Mouse (Mus musculus): ENCODE data around the gene Il17re. TPM values are rescaled to one million over a fixed set of nuclear protein-coding genes. Genes with fewer than 3 reads are reported as not detected.

The Il17re gene
- polyA plus RNA-seq, 1 experiment: not detected

DNA sequence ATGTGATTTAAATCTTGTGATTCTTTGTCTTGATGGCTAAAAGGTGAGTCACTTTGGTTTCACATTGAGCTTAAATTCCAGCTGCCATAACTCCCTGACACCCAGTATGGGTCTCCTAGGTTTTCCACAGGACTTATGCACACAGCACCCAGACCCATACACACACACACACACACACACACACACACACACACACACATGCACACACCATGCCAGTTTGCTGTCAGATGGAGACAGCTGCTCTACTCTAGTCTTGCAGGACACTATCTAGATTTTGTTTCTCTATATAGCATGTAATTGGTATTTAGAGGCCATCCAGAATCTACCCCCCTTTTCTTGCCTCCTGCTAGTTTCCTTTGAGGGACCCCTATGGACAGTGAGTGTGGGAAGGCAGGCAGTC lies 48.8 kb downstream of the Il17re start:
- Histone ChIP-seq H3K36me3 (ENCODE audit: control insufficient read depth, insufficient read depth) (peaks cover 7% of the 10 kb centered on the region), H3ac (ENCODE audit: control insufficient read depth, insufficient read length) (no peak overlapping the region), H3K4me2 (ENCODE audit: low read depth) (no peak overlapping the region), H3K4me3 (no peak overlapping the region), H3K27me3 (ENCODE audit: control insufficient read depth, insufficient read depth, insufficient read length) (no peaks in the 10 kb centered on the region), H3K79me2 (ENCODE audit: control insufficient read depth, insufficient read depth) (no peaks in the 10 kb centered on the region)
- TF ChIP-seq MYOD1 (IDR thresholded peaks at IDR 0.05; ENCODE audit: control insufficient read depth in 1 of 3, insufficient read length in 2 of 3, low read depth in 2 of 3) (peak in 2 of 3 experiments; percentile 84 to 85), E2F4 (IDR thresholded peaks at IDR 0.05; ENCODE audit: insufficient read depth) (no peak), MYOG (IDR thresholded peaks at IDR 0.05; ENCODE audit: control insufficient read depth in 1 of 3, insufficient read depth in 1 of 3, insufficient read length in 2 of 3, low read depth in 2 of 3) (peak in 2 of 3 experiments; percentile 66 to 82), TCF12 (IDR thresholded peaks at IDR 0.05; ENCODE audit: insufficient read depth, poor library complexity, severe bottlenecking) (peak; percentile 6)

DNA sequence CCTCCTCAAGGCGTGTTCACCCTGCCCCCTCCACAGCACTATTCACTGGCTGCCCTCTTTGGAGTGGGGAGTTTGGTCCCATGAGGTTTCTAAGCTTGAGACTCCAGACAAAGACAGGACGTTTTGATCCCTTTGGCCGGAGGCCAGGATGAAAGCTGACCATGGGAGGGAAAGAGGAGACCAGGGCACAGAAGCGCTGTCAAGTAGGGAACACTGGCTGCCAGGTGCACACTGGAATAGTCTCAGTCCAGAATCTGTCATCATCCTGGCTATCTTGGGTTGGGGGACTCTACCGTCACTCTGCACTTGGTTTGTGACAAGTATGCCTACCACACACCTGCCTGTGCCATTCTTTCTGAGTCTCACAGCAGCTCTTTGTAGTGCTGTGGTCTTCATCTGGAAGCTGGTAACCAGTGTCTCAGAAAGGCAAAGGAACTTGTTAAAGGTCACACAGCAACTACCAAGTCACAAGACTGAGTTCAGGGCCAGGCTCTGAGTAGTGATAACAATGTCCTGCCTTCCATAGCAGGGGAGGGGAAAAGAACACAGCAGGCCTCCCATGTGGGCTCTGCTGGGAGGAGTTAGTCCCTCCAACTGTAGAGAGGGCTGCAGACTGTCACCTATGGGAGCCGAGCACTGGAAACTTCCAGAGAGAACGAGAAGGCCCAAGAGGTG lies 50.1 kb downstream of the Il17re start:
- no peak overlapping the region for H3ac ChIP-seq (ENCODE audit: control insufficient read depth, insufficient read length)
- H3K79me2 ChIP-seq (ENCODE audit: control insufficient read depth, insufficient read depth): no peaks in the 10 kb centered on the region
- TF ChIP-seq POLR2AphosphoS2 (IDR thresholded peaks at IDR 0.05; ENCODE audit: insufficient read length, low read depth): no peak
- TF ChIP-seq CEBPB (IDR thresholded peaks at IDR 0.05; ENCODE audit: insufficient read depth, poor library complexity, severe bottlenecking): no peak
- peak; percentile 65 for TF ChIP-seq TCF3 (IDR thresholded peaks at IDR 0.05; ENCODE audit: insufficient read length, low read depth)
- TF ChIP-seq REST (IDR thresholded peaks at IDR 0.05; ENCODE audit: insufficient read depth, insufficient read length): no peak
- no peak for TF ChIP-seq POLR2A (IDR thresholded peaks at IDR 0.05; ENCODE audit: insufficient read length, low read depth)
- TF ChIP-seq MYOD1 (IDR thresholded peaks at IDR 0.05; ENCODE audit: control insufficient read depth in 1 of 3, insufficient read length in 2 of 3, low read depth in 2 of 3): peak; percentile 93 to 97 (median 96)
- TF ChIP-seq SRF (IDR thresholded peaks at IDR 0.05; ENCODE audit: control insufficient read depth, insufficient read length, low read depth): peak; percentile 13
- peak; percentile 20 to 84 (median 27) for TF ChIP-seq MYOG (IDR thresholded peaks at IDR 0.05; ENCODE audit: control insufficient read depth in 1 of 3, insufficient read depth in 1 of 3, insufficient read length in 2 of 3, low read depth in 2 of 3)
- no peak for TF ChIP-seq E2F4 (IDR thresholded peaks at IDR 0.05; ENCODE audit: insufficient read depth)
- no peak for TF ChIP-seq USF1 (IDR thresholded peaks at IDR 0.05; ENCODE audit: low read depth)
- no peak for TF ChIP-seq MAX (IDR thresholded peaks at IDR 0.05; ENCODE audit: low read depth)
- TF ChIP-seq TCF12 (IDR thresholded peaks at IDR 0.05; ENCODE audit: insufficient read depth, poor library complexity, severe bottlenecking): peak; percentile 7
- H3K27me3 ChIP-seq (ENCODE audit: control insufficient read depth, insufficient read depth, insufficient read length): no peaks in the 10 kb centered on the region
- H3K4me3 ChIP-seq: no peak overlapping the region
- peak overlapping the region; percentile 73 for H3K4me2 ChIP-seq (ENCODE audit: low read depth)
- H3K36me3 ChIP-seq (ENCODE audit: control insufficient read depth, insufficient read depth): peaks cover 19% of the 10 kb centered on the region

DNA sequence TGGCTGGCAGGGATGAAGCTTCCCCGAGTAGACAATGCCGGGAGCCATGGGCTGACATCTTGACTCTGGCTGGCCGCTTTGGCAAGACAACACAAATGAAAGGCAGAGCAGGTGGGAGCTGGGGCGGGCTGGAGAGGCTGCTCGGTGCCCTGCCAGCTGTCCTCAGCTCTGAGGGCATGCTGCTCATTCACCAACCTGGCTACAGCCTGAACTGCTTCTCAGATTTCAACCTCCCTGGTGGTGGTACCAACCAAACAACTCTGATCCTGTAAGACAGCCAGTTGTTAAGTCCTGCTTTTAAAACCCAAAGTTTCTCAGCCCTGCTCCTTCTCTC lies 50.6 kb downstream of the Il17re start:
- H3K36me3 ChIP-seq (ENCODE audit: control insufficient read depth, insufficient read depth): peaks cover 20% of the 10 kb centered on the region
- no peaks in the 10 kb centered on the region for H3K27me3 ChIP-seq (ENCODE audit: control insufficient read depth, insufficient read depth, insufficient read length)
- H3K4me3 ChIP-seq: no peak overlapping the region
- TF ChIP-seq REST (IDR thresholded peaks at IDR 0.05; ENCODE audit: insufficient read depth, insufficient read length) (no peak), MAX (IDR thresholded peaks at IDR 0.05; ENCODE audit: low read depth) (no peak), TCF12 (IDR thresholded peaks at IDR 0.05; ENCODE audit: insufficient read depth, poor library complexity, severe bottlenecking) (peak; percentile 41), POLR2A (IDR thresholded peaks at IDR 0.05; ENCODE audit: insufficient read length, low read depth) (peak; percentile 34), MYOG (IDR thresholded peaks at IDR 0.05; ENCODE audit: control insufficient read depth in 1 of 3, insufficient read depth in 1 of 3, insufficient read length in 2 of 3, low read depth in 2 of 3) (peak; percentile 64 to 100 (median 97)), CEBPB (IDR thresholded peaks at IDR 0.05; ENCODE audit: insufficient read depth, poor library complexity, severe bottlenecking) (no peak), POLR2AphosphoS2 (IDR thresholded peaks at IDR 0.05; ENCODE audit: insufficient read length, low read depth) (no peak), MYOD1 (IDR thresholded peaks at IDR 0.05; ENCODE audit: control insufficient read depth in 1 of 3, insufficient read length in 2 of 3, low read depth in 2 of 3) (peak in 2 of 3 experiments; percentile 99), TCF3 (IDR thresholded peaks at IDR 0.05; ENCODE audit: insufficient read length, low read depth) (peak; percentile 91), USF1 (IDR thresholded peaks at IDR 0.05; ENCODE audit: low read depth) (no peak), SRF (IDR thresholded peaks at IDR 0.05; ENCODE audit: control insufficient read depth, insufficient read length, low read depth) (no peak)
- no peaks in the 10 kb centered on the region for H3K79me2 ChIP-seq (ENCODE audit: control insufficient read depth, insufficient read depth)
- H3K4me2 ChIP-seq (ENCODE audit: low read depth): peak overlapping the region; percentile 73
- no peak overlapping the region for H3ac ChIP-seq (ENCODE audit: control insufficient read depth, insufficient read length)

DNA sequence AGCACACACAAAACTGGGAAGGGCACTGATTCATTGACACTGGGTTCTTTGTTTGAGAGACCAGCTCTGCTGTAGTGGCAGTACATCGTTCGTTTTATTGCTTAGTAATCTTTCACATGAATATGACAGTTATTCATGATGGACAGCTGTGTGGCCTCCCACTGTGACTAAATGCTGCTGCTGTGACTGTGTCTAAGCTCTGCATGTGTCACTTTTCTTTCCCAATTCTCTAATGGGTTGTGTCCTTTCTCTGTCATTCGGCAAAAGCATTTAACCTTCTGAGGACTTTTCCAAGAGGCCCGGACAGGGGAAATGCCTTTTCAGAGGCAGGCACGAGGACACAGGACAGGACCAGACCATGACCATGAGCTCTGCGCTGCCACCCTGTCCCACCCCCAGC lies 55.7 kb downstream of the Il17re start:
- no peak overlapping the region for H3K4me2 ChIP-seq (ENCODE audit: low read depth)
- peaks cover 51% of the 10 kb centered on the region for H3K36me3 ChIP-seq (ENCODE audit: control insufficient read depth, insufficient read depth)
- no peaks in the 10 kb centered on the region for H3K79me2 ChIP-seq (ENCODE audit: control insufficient read depth, insufficient read depth)
- H3ac ChIP-seq (ENCODE audit: control insufficient read depth, insufficient read length): no peak overlapping the region
- TF ChIP-seq MYOD1 (IDR thresholded peaks at IDR 0.05; ENCODE audit: control insufficient read depth in 1 of 3, insufficient read length in 2 of 3, low read depth in 2 of 3): peak in 1 of 3 experiments; percentile 60
- no peak for TF ChIP-seq REST (IDR thresholded peaks at IDR 0.05; ENCODE audit: insufficient read depth, insufficient read length)
- no peak overlapping the region for H3K4me3 ChIP-seq
- no peaks in the 10 kb centered on the region for H3K27me3 ChIP-seq (ENCODE audit: control insufficient read depth, insufficient read depth, insufficient read length)

DNA sequence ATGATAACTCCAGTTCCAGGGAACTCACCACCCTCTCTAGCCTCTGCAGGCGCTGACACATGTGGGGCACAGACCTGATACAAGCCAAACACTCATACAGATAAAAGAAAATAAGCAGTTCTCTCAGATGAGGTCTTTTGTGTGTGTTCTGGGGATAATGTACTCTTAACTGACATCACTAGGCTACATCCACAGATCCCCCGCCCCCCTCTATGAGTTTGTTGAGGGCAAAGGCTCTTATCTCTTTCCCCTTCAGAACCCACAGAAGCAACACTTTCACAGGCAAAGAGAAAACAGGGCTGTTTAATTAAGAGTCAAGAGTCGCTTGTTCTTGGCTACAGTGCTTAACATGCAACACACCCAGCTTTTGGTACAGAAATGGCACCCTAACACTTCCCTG lies 56.3 kb downstream of the Il17re start:
- H3K4me2 ChIP-seq (ENCODE audit: low read depth): no peak overlapping the region
- no peak overlapping the region for H3K4me3 ChIP-seq
- TF ChIP-seq USF1 (IDR thresholded peaks at IDR 0.05; ENCODE audit: low read depth): no peak
- TF ChIP-seq TCF3 (IDR thresholded peaks at IDR 0.05; ENCODE audit: insufficient read length, low read depth): no peak
- no peak for TF ChIP-seq POLR2A (IDR thresholded peaks at IDR 0.05; ENCODE audit: insufficient read length, low read depth)
- no peak for TF ChIP-seq SRF (IDR thresholded peaks at IDR 0.05; ENCODE audit: control insufficient read depth, insufficient read length, low read depth)
- TF ChIP-seq POLR2AphosphoS2 (IDR thresholded peaks at IDR 0.05; ENCODE audit: insufficient read length, low read depth): no peak
- TF ChIP-seq CEBPB (IDR thresholded peaks at IDR 0.05; ENCODE audit: insufficient read depth, poor library complexity, severe bottlenecking): no peak
- TF ChIP-seq REST (IDR thresholded peaks at IDR 0.05; ENCODE audit: insufficient read depth, insufficient read length): no peak
- TF ChIP-seq MYOD1 (IDR thresholded peaks at IDR 0.05; ENCODE audit: control insufficient read depth in 1 of 3, insufficient read length in 2 of 3, low read depth in 2 of 3): no peak
- no peak for TF ChIP-seq E2F4 (IDR thresholded peaks at IDR 0.05; ENCODE audit: insufficient read depth)
- peaks cover 57% of the 10 kb centered on the region for H3K36me3 ChIP-seq (ENCODE audit: control insufficient read depth, insufficient read depth)
- no peaks in the 10 kb centered on the region for H3K27me3 ChIP-seq (ENCODE audit: control insufficient read depth, insufficient read depth, insufficient read length)
- no peaks in the 10 kb centered on the region for H3K79me2 ChIP-seq (ENCODE audit: control insufficient read depth, insufficient read depth)
- no peak overlapping the region for H3ac ChIP-seq (ENCODE audit: control insufficient read depth, insufficient read length)
